Mouse (Mus musculus): Measurements from ENCODE around the gene Rnase13.

The Rnase13 gene

DNA sequence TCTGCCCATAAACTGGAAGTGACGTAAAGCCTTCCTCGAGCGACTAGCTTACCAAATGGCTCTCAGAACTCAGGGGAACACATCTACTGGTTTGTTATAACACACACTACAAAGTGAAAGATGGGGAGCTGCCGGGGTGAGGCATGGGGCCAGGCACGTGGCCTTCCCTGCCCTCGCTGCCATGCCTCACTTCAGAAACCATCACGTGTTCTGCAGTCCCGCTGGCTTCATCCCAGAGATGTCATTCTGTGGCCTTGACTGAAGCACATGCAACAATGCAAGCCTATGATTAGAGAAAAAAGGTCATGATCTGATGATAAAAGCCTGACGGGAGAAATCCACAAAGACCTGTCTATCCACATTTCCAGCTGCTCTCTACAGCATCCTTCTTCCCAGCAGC, 50.8 kb downstream of the Rnase13 start:
- DNase-seq, result no peak

All from layer of hippocampus, adult 9-11 months (tissue).